18 mouse cellular contexts compared by ENCODE assay signal in the genomic region with DNA sequence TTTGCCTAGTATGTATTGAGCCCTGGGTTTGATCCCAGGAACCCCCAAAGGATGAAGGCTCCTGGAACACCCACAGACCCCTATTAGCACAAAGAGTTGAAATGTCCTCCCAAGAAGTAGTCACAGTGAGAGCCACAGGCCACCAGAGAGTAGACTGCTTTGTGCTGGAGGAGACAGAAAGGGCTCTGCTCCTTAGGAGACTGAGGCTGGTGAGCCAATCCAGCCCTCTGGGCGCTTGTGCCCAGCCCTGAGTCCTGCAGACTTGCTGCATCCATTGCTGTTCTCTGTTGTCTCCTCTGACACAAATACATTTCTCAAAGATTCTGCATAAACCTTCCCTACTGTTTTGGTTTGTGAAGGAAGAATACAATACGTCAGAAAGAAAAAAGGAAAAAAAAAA. TPM values are rescaled to one million over a fixed set of nuclear protein-coding genes. Genes with fewer than 3 reads are reported as not detected.
DNase-seq lines count a peak whose midpoint lies in the region; ATAC-seq and TF ChIP-seq lines count a peak whose summit lies in the region.
"Had no signal": no experiment of that assay in that cellular context is flagged by ENCODE, and none has a peak within 500 bp of the region (broad histone marks: within the 10 kb centered on the region; RNA-seq: fewer than 3 reads in every experiment).

No protein-coding gene starts in this region.

- peaks cover 3% of the 10 kb centered on the region; the same call in 1 of the 2 replicates for H3K36me3 ChIP-seq in hindbrain, embryonic 10.5 days
- peaks cover 19% of the 10 kb centered on the region; the same call in 1 of the 2 replicates for H3K36me3 ChIP-seq in midbrain, embryonic 14.5 days (ENCODE audit: control insufficient read depth, insufficient read depth, low read length)
- H3K36me3 ChIP-seq in kidney, embryonic 15.5 days = no peaks in the 10 kb centered on the region
- H3K36me3 ChIP-seq: embryonic facial prominence, embryonic 15.5 days; lung, embryonic 15.5 days had no signal

- WGBS in hindbrain, embryonic 10.5 days = 10% methylated on average over 2 of the region's 2 CpGs
- 15% methylated on average over 2 of the region's 2 CpGs for WGBS in midbrain, embryonic 14.5 days
- WGBS in olfactory bulb, adult 2 months = 51% methylated on average over 2 of the region's 2 CpGs
- 13% methylated on average over 2 of the region's 2 CpGs for WGBS in kidney, embryonic 15.5 days

- no peak for TF ChIP-seq POLR2A in olfactory bulb, adult 2 months (IDR thresholded peaks at IDR 0.05; ENCODE audit: insufficient read depth, low read depth, low read length)

- peak; percentile 4 for DNase-seq in right cerebral cortex, postnatal 4 days
- DNase-seq in right cerebral cortex, postnatal 10 days (ENCODE audit: low spot score in 2 of 2) = no peak
- no peak for DNase-seq in hindbrain, embryonic 10.5 days (ENCODE audit: low spot score)
- peak; percentile 3 for DNase-seq in midbrain, embryonic 14.5 days
- no peak for DNase-seq in ovary, postnatal 10 days (ENCODE audit: low spot score)
- DNase-seq in layer of hippocampus, adult 8-10 months (ENCODE audit: low spot score in 2 of 2) = no peak
- DNase-seq: adrenal gland, postnatal 36 days; cerebellum, postnatal 36 days; heart, adult 11 months; heart, postnatal 14 days; thymus, postnatal 14 days had no signal

- peak overlapping the region; percentile 59 for H3K4me2 ChIP-seq in midbrain, embryonic 14.5 days (ENCODE audit: low read length)
- no peak overlapping the region for H3K4me2 ChIP-seq in kidney, embryonic 15.5 days
- H3K4me2 ChIP-seq: embryonic facial prominence, embryonic 15.5 days; lung, embryonic 15.5 days had no signal

- no peaks in the 10 kb centered on the region for H3K9me3 ChIP-seq in hindbrain, embryonic 10.5 days
- no peaks in the 10 kb centered on the region for H3K9me3 ChIP-seq in midbrain, embryonic 14.5 days (ENCODE audit: control insufficient read depth, low read length)
- no peaks in the 10 kb centered on the region for H3K9me3 ChIP-seq in kidney, embryonic 15.5 days (replicated peaks)
- H3K9me3 ChIP-seq: embryonic facial prominence, embryonic 15.5 days; lung, embryonic 15.5 days had no signal

- H3K4me1 ChIP-seq in hindbrain, embryonic 10.5 days (replicated peaks) = peaks cover 57% of the 10 kb centered on the region
- peaks cover 35% of the 10 kb centered on the region for H3K4me1 ChIP-seq in midbrain, embryonic 14.5 days (ENCODE audit: control insufficient read depth, insufficient read depth, low read length)
- peaks cover 40% of the 10 kb centered on the region for H3K4me1 ChIP-seq in olfactory bulb, adult 2 months (ENCODE audit: control insufficient read depth, insufficient read depth, low read length)
- peaks cover 22% of the 10 kb centered on the region for H3K4me1 ChIP-seq in kidney, embryonic 15.5 days

- H3K27ac ChIP-seq in hindbrain, embryonic 10.5 days = no peak overlapping the region; the same call in 1 of the 2 replicates
- H3K27ac ChIP-seq in midbrain, embryonic 14.5 days (replicated peaks; ENCODE audit: low read depth, low read length) = peak overlapping the region; percentile 88
- H3K27ac ChIP-seq in olfactory bulb, adult 2 months (ENCODE audit: insufficient read depth, low read depth, low read length) = peak overlapping the region; percentile 62
- H3K27ac ChIP-seq in kidney, embryonic 15.5 days = no peak overlapping the region
- H3K27ac ChIP-seq: embryonic facial prominence, embryonic 15.5 days; lung, embryonic 15.5 days had no signal

- no peak for ATAC-seq in midbrain, embryonic 14.5 days (ENCODE audit: low FRiP score, low TSS enrichment)
- ATAC-seq in kidney, embryonic 15.5 days (replicated peaks; ENCODE audit: low FRiP score) = no peak
- ATAC-seq: intestine, postnatal 0 days had no signal

- H3K9ac ChIP-seq in midbrain, embryonic 14.5 days (replicated peaks; ENCODE audit: low read length) = peak overlapping the region; percentile 74
- H3K9ac ChIP-seq in kidney, embryonic 15.5 days = no peak overlapping the region
- H3K9ac ChIP-seq: embryonic facial prominence, embryonic 15.5 days; lung, embryonic 15.5 days had no signal

- peaks cover 100% of the 10 kb centered on the region for H3K27me3 ChIP-seq in hindbrain, embryonic 10.5 days (ENCODE audit: insufficient read depth, poor library complexity, severe bottlenecking)
- H3K27me3 ChIP-seq in midbrain, embryonic 14.5 days (ENCODE audit: control insufficient read depth, insufficient read depth, low read length) = peaks cover 49% of the 10 kb centered on the region
- H3K27me3 ChIP-seq in kidney, embryonic 15.5 days = peaks cover 99% of the 10 kb centered on the region

- H3K4me3 ChIP-seq in hindbrain, embryonic 10.5 days = peak overlapping the region; percentile 48; the same call in 1 of the 2 replicates
- peak overlapping the region; percentile 55 for H3K4me3 ChIP-seq in midbrain, embryonic 14.5 days (replicated peaks; ENCODE audit: low read depth, low read length)
- no peak overlapping the region; the same call in 1 of the 2 replicates for H3K4me3 ChIP-seq in olfactory bulb, adult 2 months (ENCODE audit: insufficient read depth, low read depth, low read length)
- H3K4me3 ChIP-seq in kidney, embryonic 15.5 days (replicated peaks) = no peak overlapping the region
- H3K4me3 ChIP-seq: embryonic facial prominence, embryonic 15.5 days; lung, embryonic 15.5 days had no signal

- TF ChIP-seq CTCF in olfactory bulb, adult 2 months (IDR thresholded peaks at IDR 0.05; ENCODE audit: insufficient read depth, low read depth, low read length) = no peak

RNA-seq across cellular contexts. Expression of gene Rhbg, which starts 43.6 kb away (rescaled TPM):
- not detected in 2 replicates for polyA plus RNA-seq in hindbrain, embryonic 10.5 days (2016; fragmentation: Nextera tagmentation; extraction: Ambion mirVana)
- 0.21 and 0.22 TPM in 2 replicates for polyA plus RNA-seq in midbrain, embryonic 14.5 days (2014; fragmentation: Nextera tagmentation; extraction: Ambion mirVana)
- not detected in 2 replicates for polyA plus RNA-seq in olfactory bulb, adult 2 months (2012; ENCODE audit: insufficient read depth, insufficient read length, low replicate concordance, missing spikeins)
- 6.5 and 6.6 TPM in 2 replicates for polyA plus RNA-seq in kidney, embryonic 15.5 days (2015; fragmentation: Nextera tagmentation; extraction: Ambion mirVana)
- total RNA-seq in layer of hippocampus, adult 8-10 months (2022) = not detected
- total RNA-seq: heart, postnatal 14 days; megakaryocyte-erythroid progenitor cell, adult 5-6 weeks; MEL had no signal

Comparison
In these comparisons a context has a peak if more than half of its experiments do, and no peak if none do; other contexts are left out.
1. DNase-seq: peak in right cerebral cortex, postnatal 4 days (single experiment) and midbrain, embryonic 14.5 days (single experiment); none in right cerebral cortex, postnatal 10 days (0 of 2), hindbrain, embryonic 10.5 days (single experiment), ovary, postnatal 10 days (single experiment) and layer of hippocampus, adult 8-10 months (0 of 2).
2. H3K27ac ChIP-seq: peak in midbrain, embryonic 14.5 days (single experiment) and olfactory bulb, adult 2 months (single experiment); none in hindbrain, embryonic 10.5 days (single experiment) and kidney, embryonic 15.5 days (single experiment).
3. H3K4me3 ChIP-seq: peak in hindbrain, embryonic 10.5 days (single experiment) and midbrain, embryonic 14.5 days (single experiment); none in olfactory bulb, adult 2 months (single experiment) and kidney, embryonic 15.5 days (single experiment).